Mouse (Mus musculus) heart, embryonic 14.5 days (tissue): ENCODE results near the gene Sdhd. TPM values are rescaled to one million over a fixed set of nuclear protein-coding genes. Genes with fewer than 3 reads are reported as not detected.

ENCODE experiments used
- ATAC-seq: fragments of 200-750 bp; cut with Nextera tagmentation; 2 replicates; pipeline ENCODE4 v1.8.0; 2017; ENCODE audit warnings: low read depth, moderate TSS enrichment; ENCODE audit not compliant: insufficient number of reproducible peaks, insufficient read depth, low FRiP score
- H3K27ac ChIP-seq, 2 experiments: fragments of 200-500 bp in 1 of 2; fragments of 300-500 bp in 1 of 2; sonication (generic) in 1 of 2; replicated peaks in 1 of 2; 2 replicates each; pipeline ENCODE4 v1.5.1; 2012 to 2014; ENCODE audit warnings: low read depth in 2 of 2, low read length in 2 of 2, control low read depth in 1 of 2, mild to moderate bottlenecking in 1 of 2, mixed read lengths in 1 of 2; ENCODE audit not compliant: control insufficient read depth in 1 of 2, insufficient read depth in 1 of 2
- H3K27me3 ChIP-seq: fragments of 300-500 bp; sonication (generic); 2 replicates; pipeline ENCODE4 v1.6.1; 2014; ENCODE audit warnings: mild to moderate bottlenecking, low read length, control low read depth; ENCODE audit not compliant: control insufficient read depth, insufficient read depth
- H3K36me3 ChIP-seq: fragments of 300-500 bp; sonication (generic); 2 replicates; pipeline ENCODE4 v1.6.1; 2014; ENCODE audit warnings: mild to moderate bottlenecking, control low read depth, low read length, mixed read lengths; ENCODE audit not compliant: control insufficient read depth, insufficient read depth
- H3K4me1 ChIP-seq, 2 experiments: fragments of 200-500 bp in 1 of 2; fragments of 300-500 bp in 1 of 2; sonication (generic) in 1 of 2; 2 replicates each; pipeline ENCODE4 v1.6.1; 2012 to 2014; ENCODE audit warnings: low read length in 2 of 2, control low read depth in 1 of 2, mixed read lengths in 1 of 2; ENCODE audit not compliant: control insufficient read depth in 2 of 2, insufficient read depth in 2 of 2
- H3K4me2 ChIP-seq: fragments of 300-500 bp; sonication (generic); 2 replicates; pipeline ENCODE4 v1.6.1; 2014; ENCODE audit warnings: mild to moderate bottlenecking, low read length
- H3K4me3 ChIP-seq, 2 experiments: fragments of 200-500 bp in 1 of 2; fragments of 300-500 bp in 1 of 2; sonication (generic) in 1 of 2; 2 replicates each; pipeline ENCODE4 v1.5.1; 2012 to 2014; ENCODE audit warnings: low read length in 2 of 2, mild to moderate bottlenecking in 2 of 2, control low read depth in 1 of 2, low read depth in 1 of 2, moderate library complexity in 1 of 2; ENCODE audit not compliant: control insufficient read depth in 1 of 2, insufficient read depth in 1 of 2
- H3K9ac ChIP-seq: fragments of 300-500 bp; sonication (generic); 2 replicates; pipeline ENCODE4 v1.6.1; 2014; ENCODE audit warnings: mild to moderate bottlenecking, low read length
- H3K9me3 ChIP-seq: fragments of 300-500 bp; sonication (generic); 2 replicates; pipeline ENCODE4 v1.6.1; 2016; ENCODE audit warnings: low read length, control low read depth; ENCODE audit not compliant: control insufficient read depth
- WGBS: fragments of 180-500 bp; shearing (Covaris S2); extraction: QIAGEN DNeasy Blood & Tissue Kit; methylation state at CpG from one replicate; pipeline ENCODE4 v1.1.7; 2014; 5-methylcytosine and 5-hydroxymethylcytosine counted together
- polyA plus RNA-seq: library from polyadenylated mRNA; unstranded; fragments of >200 nt; fragmentation: Nextera tagmentation; extraction: Ambion mirVana; gene quantifications from 2 replicates; pipeline ENCODE4 v1.2.1, GENCODE M21; 2014

The Sdhd gene
- polyA plus RNA-seq, 1 experiment from 2014 or later, result 751 TPM

- no peak overlapping the region for H3K4me3 ChIP-seq
- no peak for ATAC-seq
- H3K36me3 ChIP-seq, result no peaks in the 10 kb centered on the region
- no peak overlapping the region for H3K27ac ChIP-seq
- H3K27me3 ChIP-seq, result no peaks in the 10 kb centered on the region
- no peaks in the 10 kb centered on the region for H3K9me3 ChIP-seq
- H3K4me1 ChIP-seq, result no peaks in the 10 kb centered on the region; a peak in 1 of 4 replicates
- H3K4me2 ChIP-seq, result no peak overlapping the region
- no peak overlapping the region for H3K9ac ChIP-seq
- WGBS, result 23% methylated on average over 5 of the region's 5 CpGs
Measured at GRCm38 (mm10) chr9:50547859-50548478, 55.6 kb downstream of the Sdhd start.

Other genes starting within 250 kb of the Sdhd start
- 0.15 and 0.31 TPM in 2 replicates for gene Plet1, start 109.3 kb downstream of the Sdhd start, polyA plus RNA-seq
- gene Pts, start 75.1 kb downstream of the Sdhd start, polyA plus RNA-seq, result 88.7 and 98.4 TPM in 2 replicates
- 4.5 and 5.5 TPM in 2 replicates for gene Il18, start 49.0 kb downstream of the Sdhd start, polyA plus RNA-seq
- gene Bco2, start 48.6 kb downstream of the Sdhd start, polyA plus RNA-seq, result 0.12 TPM in 1 of 2 replicates, not detected in the other
- gene Tex12, start 42.5 kb downstream of the Sdhd start, polyA plus RNA-seq, result 0.31 TPM in 1 of 2 replicates, not detected in the other
- gene Timm8b, start 98 bp upstream of the Sdhd start, polyA plus RNA-seq, result 338 and 373 TPM in 2 replicates
- gene Pih1d2, start 13.5 kb upstream of the Sdhd start, polyA plus RNA-seq, result 1.9 TPM in 2 replicates
- 15.4 and 18.3 TPM in 2 replicates for gene Nkapd1, start 13.7 kb upstream of the Sdhd start, polyA plus RNA-seq
- gene Dlat, start 56.0 kb upstream of the Sdhd start, polyA plus RNA-seq, result 161 TPM in 2 replicates
- gene Dixdc1, start 135.7 kb upstream of the Sdhd start, polyA plus RNA-seq, result 11.9 and 12.5 TPM in 2 replicates
- gene 2310030G06Rik, start 142.7 kb upstream of the Sdhd start, polyA plus RNA-seq, result 10.3 and 11.4 TPM in 2 replicates
- gene Cryab, start 147.5 kb upstream of the Sdhd start, polyA plus RNA-seq, result 1,286 and 1,345 TPM in 2 replicates
- gene Hspb2, start 148.5 kb upstream of the Sdhd start, polyA plus RNA-seq, result 312 and 322 TPM in 2 replicates
- gene Fdxacb1, start 164.4 kb upstream of the Sdhd start, polyA plus RNA-seq, result 9.0 and 9.1 TPM in 2 replicates
- 28.5 and 31.5 TPM in 2 replicates for gene Alg9, start 171.2 kb upstream of the Sdhd start, polyA plus RNA-seq
- 27.5 and 33.4 TPM in 2 replicates for gene 1110032A03Rik, start 171.7 kb upstream of the Sdhd start, polyA plus RNA-seq
- 38.8 and 39.4 TPM in 2 replicates for gene Ppp2r1b, start 241.5 kb upstream of the Sdhd start, polyA plus RNA-seq